Mouse (Mus musculus) MEL (cell line): ENCODE results near the gene Slco1b2. TPM values are rescaled to one million over a fixed set of nuclear protein-coding genes. Genes with fewer than 3 reads are reported as not detected.

Experiments used
- DNase-seq: peaks from one replicate; pipeline ENCODE4 v3.0.0; 2011; ENCODE audit warnings: low read depth, low spot score
- H3K27ac ChIP-seq: 2 replicates; pipeline ENCODE4 v1.5.1; 2012; ENCODE audit warnings: low read depth, mild to moderate bottlenecking, control low read depth, low read length, moderate library complexity; ENCODE audit not compliant: control insufficient read depth
- H3K27me3 ChIP-seq, 2 experiments: fragments of 150-350 bp in 1 of 2; sonication (generic) in 1 of 2; 2 replicates each; pipeline ENCODE4 v1.6.1; 2012; ENCODE audit warnings: low read length in 2 of 2, mild to moderate bottlenecking in 2 of 2, improper control_type of control experiment in 1 of 2, moderate library complexity in 1 of 2; ENCODE audit not compliant: insufficient read depth in 2 of 2, control insufficient read depth in 1 of 2
- H3K36me3 ChIP-seq, 2 experiments: 2 replicates each; pipeline ENCODE4 v1.6.1; 2012 to 2014; ENCODE audit warnings: low read length in 2 of 2, improper control_type of control experiment in 1 of 2, inconsistent platforms in 1 of 2, mild to moderate bottlenecking in 1 of 2; ENCODE audit not compliant: insufficient read depth in 2 of 2, control insufficient read depth in 1 of 2
- H3K4me1 ChIP-seq, 2 experiments: fragments of 150-350 bp in 1 of 2; sonication (generic) in 1 of 2; 2 replicates each; pipeline ENCODE4 v1.6.1; 2012; ENCODE audit warnings: low read length in 2 of 2, improper control_type of control experiment in 1 of 2, mild to moderate bottlenecking in 1 of 2; ENCODE audit not compliant: insufficient read depth in 2 of 2, control insufficient read depth in 1 of 2
- H3K4me3 ChIP-seq, 2 experiments: fragments of 150-350 bp in 1 of 2; sonication (generic) in 1 of 2; 2 replicates each; pipeline ENCODE4 v1.5.1; 2012; ENCODE audit warnings: low read depth in 2 of 2, low read length in 2 of 2, mild to moderate bottlenecking in 2 of 2, moderate library complexity in 2 of 2, control low read depth in 1 of 2, improper control_type of control experiment in 1 of 2; ENCODE audit not compliant: control insufficient read depth in 1 of 2, insufficient read depth in 1 of 2
- H3K79me2 ChIP-seq: 2 replicates; pipeline ENCODE4 v1.6.1; 2012; ENCODE audit warnings: mild to moderate bottlenecking, low read length, moderate library complexity; ENCODE audit not compliant: control insufficient read depth, poor library complexity, insufficient read depth
- H3K9ac ChIP-seq: 2 replicates; pipeline ENCODE4 v1.6.1; 2012; ENCODE audit warnings: low read depth, mild to moderate bottlenecking, control low read depth, low read length, moderate library complexity; ENCODE audit not compliant: control insufficient read depth, poor library complexity, severe bottlenecking
- H3K9me3 ChIP-seq: fragments of 150-350 bp; sonication (generic); replicated peaks from 2 replicates; pipeline ENCODE4 v1.6.1; 2012; ENCODE audit warnings: mild to moderate bottlenecking, low read length, improper control_type of control experiment, moderate library complexity; ENCODE audit not compliant: insufficient read depth
- CHD1 ChIP-seq: IDR thresholded peaks from 2 replicates; pipeline ENCODE4 v1.6.1; 2012; ENCODE audit warnings: low read depth, mild to moderate bottlenecking, inconsistent platforms, low read length, improper control_type of control experiment
- CTCF ChIP-seq, 3 experiments: IDR thresholded peaks in 2 of 3; conservative IDR thresholded peaks in 1 of 3; 2 replicates each; pipeline ENCODE4 v1.5.1; 2011 to 2012; ENCODE audit warnings: low read length in 3 of 3, low read depth in 2 of 3, mild to moderate bottlenecking in 2 of 3, improper control_type of control experiment in 1 of 3, inconsistent platforms in 1 of 3, mixed read lengths in 1 of 3, moderate library complexity in 1 of 3; ENCODE audit not compliant: control insufficient read depth in 1 of 3, insufficient read depth in 1 of 3, poor library complexity in 1 of 3, severe bottlenecking in 1 of 3
- E2F4 ChIP-seq: IDR thresholded peaks from 2 replicates; pipeline ENCODE4 v1.6.1; 2011; ENCODE audit warnings: low read depth, low read length, improper control_type of control experiment, borderline replicate concordance
- ELF1 ChIP-seq: IDR thresholded peaks from 2 replicates; pipeline ENCODE4 v1.6.1; 2014; ENCODE audit warnings: low read depth, mild to moderate bottlenecking, inconsistent platforms, low read length, improper control_type of control experiment, moderate library complexity
- ETS1 ChIP-seq: IDR thresholded peaks from 2 replicates; pipeline ENCODE4 v1.6.1; 2012; ENCODE audit warnings: low read depth, mild to moderate bottlenecking, inconsistent platforms, low read length, improper control_type of control experiment, moderate library complexity
- GABPA ChIP-seq: IDR thresholded peaks from 2 replicates; pipeline ENCODE4 v1.6.1; 2012; ENCODE audit warnings: low read depth, mild to moderate bottlenecking, inconsistent platforms, low read length, improper control_type of control experiment, moderate library complexity
- GATA1 ChIP-seq: IDR thresholded peaks from 2 replicates; pipeline ENCODE4 v1.6.1; 2011; ENCODE audit warnings: low read depth, low read length, improper control_type of control experiment
- KAT2A ChIP-seq: conservative IDR thresholded peaks from 2 replicates; pipeline ENCODE4 v1.6.1; 2012; ENCODE audit warnings: low read depth, low read length, improper control_type of control experiment, inconsistent platforms
- MAZ ChIP-seq: IDR thresholded peaks from 2 replicates; pipeline ENCODE4 v1.6.1; 2012; ENCODE audit warnings: low read depth, mild to moderate bottlenecking, inconsistent platforms, low read length, improper control_type of control experiment
- MXI1 ChIP-seq: IDR thresholded peaks from 2 replicates; pipeline ENCODE4 v1.6.1; 2011; ENCODE audit warnings: mild to moderate bottlenecking, low read depth, low read length, improper control_type of control experiment
- MYB ChIP-seq: IDR thresholded peaks from 2 replicates; pipeline ENCODE4 v1.6.1; 2011; ENCODE audit warnings: mild to moderate bottlenecking, low read depth, low read length, improper control_type of control experiment
- NELFE ChIP-seq: IDR thresholded peaks from 2 replicates; pipeline ENCODE4 v1.6.1; 2011; ENCODE audit warnings: low read depth, low read length, improper control_type of control experiment
- NRF1 ChIP-seq: IDR thresholded peaks from 2 replicates; pipeline ENCODE4 v1.6.1; 2014; ENCODE audit warnings: low read depth, mild to moderate bottlenecking, inconsistent platforms, low read length, improper control_type of control experiment, moderate library complexity; ENCODE audit not compliant: poor library complexity, insufficient read depth, severe bottlenecking
- TBP ChIP-seq: IDR thresholded peaks from 2 replicates; pipeline ENCODE4 v1.8.0; 2011; ENCODE audit warnings: low read depth, low read length, improper control_type of control experiment
- UBTF ChIP-seq: IDR thresholded peaks from 2 replicates; pipeline ENCODE4 v1.6.1; 2012; ENCODE audit warnings: low read depth, mild to moderate bottlenecking, inconsistent platforms, low read length, improper control_type of control experiment, moderate library complexity, borderline replicate concordance; ENCODE audit not compliant: insufficient read depth
- USF1 ChIP-seq: IDR thresholded peaks from 2 replicates; pipeline ENCODE4 v1.6.1; 2014; ENCODE audit warnings: low read depth, mild to moderate bottlenecking, inconsistent platforms, low read length, improper control_type of control experiment, moderate library complexity
- ZC3H11A ChIP-seq: IDR thresholded peaks from 2 replicates; pipeline ENCODE4 v1.6.1; 2012; ENCODE audit warnings: low read depth, mild to moderate bottlenecking, inconsistent platforms, low read length, improper control_type of control experiment
- ZKSCAN1 ChIP-seq: IDR thresholded peaks from 2 replicates; pipeline ENCODE4 v1.6.1; 2012; ENCODE audit warnings: low read depth, mild to moderate bottlenecking, inconsistent platforms, low read length, improper control_type of control experiment, moderate library complexity
- ZNF384 ChIP-seq: IDR thresholded peaks from 2 replicates; pipeline ENCODE4 v1.6.1; 2012; ENCODE audit warnings: low read depth, mild to moderate bottlenecking, inconsistent platforms, low read length, improper control_type of control experiment
- polyA plus RNA-seq, 2 experiments: library from polyadenylated mRNA; stranded (reverse) in 1 of 2; unstranded in 1 of 2; fragments of >175 nt in 1 of 2; fragments of >200 nt in 1 of 2; gene quantifications; 2 replicates each; pipeline versions ENCODE4 v1.2.1 to v1.2.4; 2012; ENCODE audit warnings: low replicate concordance in 2 of 2, low read depth in 1 of 2; ENCODE audit not compliant: insufficient read length in 2 of 2, insufficient read depth in 1 of 2, missing spikeins in 1 of 2
- total RNA-seq: library from RNA; depleted of rRNA; stranded (reverse); fragments of 300-350 nt; gene quantifications from 2 replicates; pipeline ENCODE4 v1.2.3, GENCODE M21; 2012

Gene Slco1b2
- total and polyA plus RNA-seq, 3 experiments: not detected

DNA sequence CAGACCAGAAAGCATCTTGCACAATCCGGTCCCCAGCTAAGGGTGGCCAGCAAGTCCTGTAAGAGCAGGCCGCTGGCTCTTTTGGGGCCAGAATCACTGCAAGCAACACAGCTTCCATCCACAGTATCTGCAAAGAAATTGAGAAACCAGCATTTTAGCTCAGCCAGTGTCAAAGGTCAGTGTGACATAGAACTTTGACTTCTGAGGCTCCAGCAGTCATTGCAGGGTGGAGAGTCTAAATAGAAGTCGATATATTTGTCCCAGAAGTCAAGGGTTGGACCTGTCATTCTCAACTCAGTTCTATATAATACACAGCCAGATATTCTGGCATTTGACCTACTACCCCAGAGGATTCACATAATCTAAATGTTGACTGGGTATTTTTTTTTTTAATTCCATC is 14.0 kb upstream of the Slco1b2 start:
- no peak for DNase-seq
- H3K9me3 ChIP-seq: no peaks in the 10 kb centered on the region
- H3K4me1 ChIP-seq: no peaks in the 10 kb centered on the region
- H3K27me3 ChIP-seq: no peaks in the 10 kb centered on the region
- no peak overlapping the region for H3K4me3 ChIP-seq
- H3K36me3 ChIP-seq: no peaks in the 10 kb centered on the region
- H3K79me2 ChIP-seq: no peaks in the 10 kb centered on the region
- H3K27ac ChIP-seq: no peak overlapping the region
- no peak for TF ChIP-seq CTCF (IDR thresholded peaks at IDR 0.05 in 2 of 3, conservative IDR thresholded peaks at IDR 0.05 in 1 of 3; ENCODE audit: control insufficient read depth in 1 of 3, insufficient read depth in 1 of 3, low read depth in 2 of 3, low read length in 3 of 3, poor library complexity in 1 of 3, severe bottlenecking in 1 of 3)
- TF ChIP-seq TBP: no peak
- no peak for TF ChIP-seq ELF1
- TF ChIP-seq NELFE: no peak
- no peak for TF ChIP-seq KAT2A
- TF ChIP-seq UBTF: no peak
- no peak for TF ChIP-seq GATA1
- TF ChIP-seq USF1: no peak
- no peak for TF ChIP-seq ETS1
- no peak for TF ChIP-seq MAZ
- no peak for TF ChIP-seq ZNF384
- no peak for TF ChIP-seq MXI1
- TF ChIP-seq ZC3H11A: no peak
- TF ChIP-seq CHD1: no peak
- TF ChIP-seq, all 39 proteins: peak for 0
- no peak overlapping the region for H3K9ac ChIP-seq

DNA sequence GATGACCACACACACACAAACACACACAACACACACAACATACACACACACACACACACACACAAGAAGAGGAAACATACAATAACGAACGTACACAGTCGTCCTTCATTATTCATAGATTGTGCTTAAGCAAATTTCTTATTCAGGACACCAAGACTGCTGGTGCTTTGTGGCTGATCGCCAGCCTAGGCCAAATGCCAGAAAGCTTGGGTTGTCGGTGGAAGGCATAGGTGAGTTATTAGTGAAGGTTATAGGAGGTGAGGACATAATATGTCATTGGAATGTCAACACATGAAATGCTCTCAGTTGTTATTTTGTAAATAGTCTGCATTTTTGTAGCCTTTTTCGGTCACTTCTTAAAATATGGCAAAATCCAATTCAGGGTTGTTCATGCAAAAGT is 3.6 kb downstream of the Slco1b2 start:
- H3K27ac ChIP-seq: no peak overlapping the region
- TF ChIP-seq ZNF384 (no peak), CTCF (IDR thresholded peaks at IDR 0.05 in 2 of 3, conservative IDR thresholded peaks at IDR 0.05 in 1 of 3; ENCODE audit: control insufficient read depth in 1 of 3, insufficient read depth in 1 of 3, low read depth in 2 of 3, low read length in 3 of 3, poor library complexity in 1 of 3, severe bottlenecking in 1 of 3) (no peak)
- no peaks in the 10 kb centered on the region for H3K79me2 ChIP-seq
- DNase-seq: no peak
- no peaks in the 10 kb centered on the region for H3K9me3 ChIP-seq
- H3K27me3 ChIP-seq: no peaks in the 10 kb centered on the region
- H3K36me3 ChIP-seq: no peaks in the 10 kb centered on the region
- H3K4me1 ChIP-seq: no peaks in the 10 kb centered on the region
- H3K9ac ChIP-seq: no peak overlapping the region
- no peak overlapping the region for H3K4me3 ChIP-seq

DNA sequence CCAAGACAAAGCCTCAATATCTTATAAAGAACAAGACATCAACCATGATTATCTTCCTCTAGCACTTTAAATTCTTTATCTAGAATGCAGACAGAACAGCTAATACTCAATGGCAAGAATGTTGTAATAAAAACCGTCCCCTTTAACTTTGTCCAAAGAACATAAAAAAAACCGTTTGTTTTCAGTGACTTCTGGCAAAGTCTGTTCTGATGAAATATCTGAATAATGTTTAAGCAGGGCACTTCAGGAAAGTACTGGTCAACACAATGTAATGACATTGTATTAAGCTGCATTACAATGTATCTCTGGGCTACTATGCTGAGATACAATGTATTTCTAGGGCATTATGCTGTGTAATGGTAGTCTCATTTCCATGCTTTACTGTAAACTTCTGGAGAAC is 5.9 kb downstream of the Slco1b2 start:
- H3K36me3 ChIP-seq: no peaks in the 10 kb centered on the region
- H3K27ac ChIP-seq: no peak overlapping the region
- no peaks in the 10 kb centered on the region for H3K27me3 ChIP-seq
- no peaks in the 10 kb centered on the region for H3K79me2 ChIP-seq
- no peak for TF ChIP-seq ZKSCAN1
- TF ChIP-seq GABPA: no peak
- no peak for TF ChIP-seq E2F4
- no peak for TF ChIP-seq NRF1
- no peak for TF ChIP-seq UBTF
- no peak for TF ChIP-seq MYB
- TF ChIP-seq ZC3H11A: no peak
- no peaks in the 10 kb centered on the region for H3K9me3 ChIP-seq
- DNase-seq: no peak
- H3K4me3 ChIP-seq: no peak overlapping the region
- H3K4me1 ChIP-seq: no peaks in the 10 kb centered on the region
- no peak overlapping the region for H3K9ac ChIP-seq
